Mouse (Mus musculus) cerebellum, adult 11-12 months (tissue): ENCODE data around the gene Gabra2.

Experiments
- DNase-seq: peaks from one replicate; pipeline ENCODE4 v3.0.0; 2022

Gene Gabra2

GRCm38 (mm10) chr5:71095725-71096607 is at the start of gene Gabra2:
Gene Gabra2 (minus strand): TSS chr5:71095849.
- DNase-seq: peak; percentile 22

DNA sequence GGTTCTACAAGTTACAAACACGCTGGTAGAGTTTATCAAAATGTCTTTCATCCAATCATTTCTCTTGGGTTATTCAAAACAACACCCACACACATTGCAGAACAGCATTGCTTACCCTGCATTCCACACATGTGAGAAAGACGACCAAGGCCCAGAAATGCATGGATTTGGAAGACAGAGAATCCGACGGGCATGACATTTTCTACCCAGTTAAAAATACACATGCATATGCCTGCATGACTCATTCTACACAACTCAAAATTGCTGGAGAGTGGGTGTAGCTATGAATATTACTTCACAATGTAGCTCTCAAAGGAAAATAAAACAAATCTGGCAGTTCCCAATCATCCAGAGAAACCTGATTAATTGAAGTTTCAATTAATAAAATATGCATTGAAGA is 41.0 kb upstream of the Gabra2 start:
- no peak for DNase-seq

DNA sequence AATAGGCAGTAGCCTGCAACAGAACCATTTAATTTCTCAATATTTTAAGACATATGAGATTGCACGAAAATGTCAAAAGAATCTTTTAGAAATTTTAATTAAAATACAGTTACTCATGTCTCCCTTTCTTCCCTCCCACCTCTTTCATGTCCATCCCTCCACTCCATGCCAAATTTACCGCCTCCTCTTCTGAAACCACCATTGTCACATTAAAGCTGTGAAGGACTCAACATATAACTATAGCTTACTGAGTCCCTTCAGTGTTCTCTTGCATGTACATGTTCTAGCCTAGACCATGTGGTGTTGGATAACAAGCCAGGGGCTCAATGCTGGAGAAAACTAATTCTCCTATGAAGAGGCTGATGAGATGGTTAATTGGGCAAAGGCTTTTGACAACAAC is 40.2 kb upstream of the Gabra2 start:
- DNase-seq: no peak

- DNase-seq: no peak
These were observed 32.1 kb upstream of the Gabra2 start for GRCm38 (mm10) chr5:71127721-71128120.

DNA sequence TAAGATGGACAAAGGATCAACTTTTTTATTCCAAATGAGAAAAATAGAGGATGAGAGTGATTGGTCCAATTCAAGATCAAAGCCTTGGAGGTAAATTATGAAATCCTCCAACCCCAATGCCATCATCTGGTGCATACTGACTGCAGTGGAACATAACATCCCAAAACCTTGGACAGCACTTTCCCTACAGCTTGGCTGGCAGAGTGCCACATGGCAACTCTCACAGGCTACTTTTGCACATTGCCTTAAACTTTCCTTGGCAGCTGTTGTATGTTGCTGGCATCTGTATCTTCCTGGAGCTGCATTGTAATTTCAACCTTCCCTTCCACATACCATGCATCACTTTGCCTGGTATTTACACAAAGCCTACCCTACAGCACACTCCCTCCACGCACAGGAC is 19.6 kb upstream of the Gabra2 start:
- no peak for DNase-seq

DNA sequence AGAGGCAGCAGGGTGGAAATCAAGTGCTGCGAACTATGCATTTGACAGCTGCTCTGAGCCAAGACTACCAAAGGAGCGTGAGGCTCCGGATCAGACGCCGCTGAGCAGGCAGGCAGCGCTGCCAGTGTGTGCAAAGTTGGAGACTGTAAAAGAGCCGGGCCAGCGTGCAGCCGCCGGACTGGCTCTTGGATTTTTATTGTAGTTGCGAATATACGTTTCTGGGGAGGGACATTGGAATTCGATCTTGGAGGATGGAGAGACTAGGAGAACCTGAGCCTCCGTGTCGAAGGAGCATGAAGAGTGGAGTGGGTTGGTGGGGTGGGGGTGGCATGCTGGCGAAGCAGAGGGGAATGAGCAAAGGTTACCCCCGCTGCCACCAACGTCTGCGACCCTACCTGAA is 469 bp downstream of the Gabra2 start:
- DNase-seq: no peak

- DNase-seq: no peak
These were observed 873 bp downstream of the Gabra2 start for GRCm38 (mm10) chr5:71094776-71095175.

- DNase-seq: no peak
These were observed 1.8 kb downstream of the Gabra2 start for GRCm38 (mm10) chr5:71093807-71094206.

DNA sequence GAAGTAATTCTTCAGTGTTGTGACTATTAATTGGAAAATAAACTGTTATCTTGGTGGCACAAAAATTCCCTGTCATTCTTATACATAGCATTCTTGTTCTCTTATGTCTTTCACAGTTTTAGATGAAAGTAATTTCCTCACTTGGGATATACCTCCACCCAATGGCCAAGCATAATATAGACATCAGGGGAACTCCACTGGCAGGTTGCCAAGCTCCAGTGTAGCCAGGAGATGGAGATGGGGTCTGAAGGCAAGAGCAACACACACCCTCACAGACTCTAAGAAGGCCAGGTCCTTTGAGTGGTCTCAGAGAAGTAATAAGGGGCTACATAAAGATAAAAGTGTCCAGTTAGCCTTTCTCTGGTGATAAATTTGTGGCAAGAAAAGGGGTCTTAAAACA is 3.2 kb downstream of the Gabra2 start:
- no peak for DNase-seq

GRCm38 (mm10) chr5:71091926-71092325 is 3.7 kb downstream of the Gabra2 start:
- DNase-seq: no peak

GRCm38 (mm10) chr5:71078861-71079260 is 16.8 kb downstream of the Gabra2 start:
- no peak for DNase-seq

- no peak for DNase-seq
These were observed 34.0 kb downstream of the Gabra2 start for GRCm38 (mm10) chr5:71061696-71062095.

DNA sequence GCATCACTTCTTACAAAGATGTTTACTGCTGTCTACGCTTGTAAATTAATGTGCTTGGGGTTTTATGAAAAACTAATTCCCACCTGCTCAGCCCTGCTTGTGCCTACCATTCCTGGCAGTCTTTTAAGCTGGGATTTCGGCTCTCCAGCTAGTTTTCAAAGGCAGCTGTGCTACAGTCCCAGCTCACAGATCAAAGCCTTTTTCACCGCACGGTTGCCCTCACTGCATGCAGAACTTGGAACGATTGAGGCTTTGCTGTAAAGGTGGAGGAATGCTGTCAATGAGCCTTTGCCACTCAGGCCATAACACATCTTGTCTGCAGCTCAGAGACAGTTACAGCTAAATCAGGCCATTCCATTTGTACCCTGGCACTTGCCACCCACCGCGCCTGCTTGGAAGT is 37.6 kb downstream of the Gabra2 start:
- no peak for DNase-seq

DNA sequence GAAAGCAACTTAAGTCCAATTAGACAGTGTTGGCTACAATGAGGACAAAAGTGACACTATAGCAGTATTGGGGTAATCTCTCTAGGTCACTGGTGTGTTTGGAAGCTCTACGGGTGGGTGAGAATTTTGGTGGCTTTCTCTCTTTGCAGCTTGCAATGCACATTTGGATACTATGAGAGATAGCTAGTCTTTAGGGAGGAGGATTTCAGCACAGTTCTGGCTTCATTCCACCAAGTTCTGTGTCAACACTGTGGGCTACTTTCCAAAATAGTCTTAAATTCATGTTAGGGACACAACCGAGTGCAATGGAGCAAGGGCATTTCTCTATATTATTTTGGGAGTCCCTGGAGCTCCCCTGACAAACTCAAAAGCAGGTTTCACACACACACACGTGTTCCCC is 58.3 kb downstream of the Gabra2 start:
- DNase-seq: no peak

DNA sequence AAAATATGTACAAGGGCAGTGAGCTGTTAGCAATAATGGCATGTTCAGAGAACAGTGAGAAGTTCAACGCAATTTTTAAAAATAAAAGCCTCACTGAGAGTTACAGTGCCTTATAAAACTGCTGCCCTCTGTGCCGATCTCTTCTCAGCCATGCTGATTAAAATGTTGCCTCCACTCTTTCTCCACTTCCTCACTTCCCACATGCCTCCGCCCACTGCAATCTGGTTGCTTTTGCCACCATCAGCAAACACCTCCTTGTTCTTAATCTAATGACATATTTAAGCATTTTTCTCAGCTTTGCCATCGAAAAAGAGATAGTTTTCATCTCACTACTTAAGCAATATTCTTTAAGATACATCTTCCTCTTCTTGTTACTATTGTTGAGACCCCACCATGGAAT is 69.7 kb downstream of the Gabra2 start:
- no peak for DNase-seq

GRCm38 (mm10) chr5:71011751-71012150 is 83.9 kb downstream of the Gabra2 start:
- no peak for DNase-seq

DNA sequence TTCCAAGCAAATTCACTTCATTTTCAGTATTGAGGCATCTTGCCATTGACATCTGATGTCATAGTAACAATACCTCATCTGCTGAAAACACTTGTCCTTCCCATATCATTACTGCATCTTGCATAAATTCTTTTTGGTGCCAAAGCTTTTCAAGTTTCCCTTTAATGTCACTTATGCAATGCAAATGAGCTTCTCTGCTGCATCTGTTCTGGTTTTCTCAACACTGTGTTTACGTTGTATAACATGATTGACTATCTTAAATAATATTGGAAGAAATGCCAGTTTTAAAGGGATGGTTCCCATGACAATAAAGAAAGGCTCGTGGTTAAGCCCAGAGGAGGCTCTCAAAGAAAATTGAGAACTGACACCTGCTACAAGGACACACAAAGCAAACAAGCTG is 84.4 kb downstream of the Gabra2 start:
- no peak for DNase-seq

DNA sequence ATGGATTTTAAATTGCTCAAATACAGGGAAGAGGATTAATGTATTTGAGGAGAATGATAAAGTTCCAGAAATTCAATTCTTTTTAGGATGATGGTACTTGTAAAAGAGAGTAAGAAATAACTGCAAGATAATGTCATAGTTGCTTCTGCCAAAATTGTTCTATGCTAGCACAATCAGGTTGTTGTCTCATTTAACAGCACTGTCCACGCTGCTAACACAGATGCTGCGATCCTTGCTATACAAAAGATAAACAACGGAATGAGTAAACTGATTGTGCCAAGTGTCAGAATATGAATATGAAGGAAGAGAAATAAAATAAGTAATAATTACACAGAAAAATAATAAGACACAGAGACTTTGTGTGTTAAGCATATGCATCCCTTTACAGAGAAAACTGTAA is 84.9 kb downstream of the Gabra2 start:
- no peak for DNase-seq

GRCm38 (mm10) chr5:70995617-70996325 is 99.9 kb downstream of the Gabra2 start:
- peak; percentile 24 for DNase-seq

- DNase-seq: no peak
These were observed 102.4 kb downstream of the Gabra2 start for GRCm38 (mm10) chr5:70993281-70993680.

DNA sequence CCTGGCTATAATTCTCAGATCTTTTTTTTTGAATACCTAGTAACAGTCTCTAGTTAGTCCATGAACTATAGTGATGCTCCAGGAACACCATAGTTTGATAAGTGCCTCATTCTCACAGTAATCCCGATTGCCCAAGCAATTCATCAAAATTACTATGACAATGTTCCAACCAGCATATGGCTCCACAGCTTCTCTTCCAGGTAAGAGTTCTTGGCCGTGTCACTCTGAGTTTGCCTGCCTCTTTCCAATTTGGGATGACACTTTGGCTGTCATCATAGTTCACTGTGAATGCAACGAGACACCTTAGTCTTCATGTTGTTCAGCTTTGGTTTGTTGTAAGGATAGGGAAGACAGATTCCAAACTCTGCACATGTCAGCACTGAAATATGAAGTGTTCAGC is 104.8 kb downstream of the Gabra2 start:
- no peak for DNase-seq
